Mouse (Mus musculus): ENCODE results near the gene Apof. TPM values are rescaled to one million over a fixed set of nuclear protein-coding genes. Genes with fewer than 3 reads are reported as not detected.
"Not testable (repeated sequence)": the region's sequence is repeated elsewhere in the genome, so short reads cannot be mapped to it uniquely, and the experiment has no call there.

Gene Apof
- polyA plus RNA-seq, 1 experiment = 0.75 TPM

DNA sequence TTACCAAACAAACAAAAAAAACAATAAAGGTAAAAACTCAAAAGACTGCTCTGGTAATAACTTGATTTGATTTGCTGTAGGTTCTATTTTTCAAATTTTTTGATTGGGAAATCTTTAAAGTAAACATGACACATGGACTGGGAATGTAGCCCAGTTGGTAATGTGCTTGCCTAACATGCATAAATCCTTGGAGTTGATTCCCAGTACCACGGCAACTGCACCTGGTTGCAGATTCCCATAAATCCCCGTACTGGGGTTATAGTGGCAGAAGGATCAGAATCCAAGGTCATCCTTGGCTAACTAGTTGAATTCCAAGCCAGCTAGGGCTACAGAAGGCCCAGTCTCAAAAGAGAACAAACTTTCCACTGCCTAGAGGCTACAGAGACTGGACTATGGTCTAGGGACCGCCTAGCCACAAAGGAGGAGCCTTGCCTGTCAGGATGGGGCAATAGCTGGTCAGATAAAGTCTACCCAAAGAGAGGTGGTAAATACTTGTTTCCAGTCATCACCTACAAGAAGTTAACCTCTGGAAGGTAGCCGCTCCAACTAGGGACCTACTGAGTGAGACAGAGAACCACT, 14.7 kb upstream of the Apof start, which contains the start of gene Apon:
Gene Apon (plus strand): TSS at position 420 of the 579 bp plus-strand sequence.
- Histone ChIP-seq H3K4me3 (replicated peaks; ENCODE audit: extremely low read depth, low read depth, low read length) (no peak within 1 kb of the TSS), H3K4me1 (ENCODE audit: control insufficient read depth, insufficient read depth, low read length) (no peaks in the 10 kb centered on the region)
- WGBS = 67% methylated on average over 4 of the region's 4 CpGs
- DNase-seq = no peak
- TF ChIP-seq CTCF (IDR thresholded peaks at IDR 0.05; ENCODE audit: insufficient read depth, low read length) (no peak), POLR2A (IDR thresholded peaks at IDR 0.05; ENCODE audit: borderline replicate concordance, extremely low read depth, low read depth, low read length) (no peak)

GRCm38 (mm10) chr10:128255925-128256324, 12.5 kb upstream of the Apof start:
- TF ChIP-seq POLR2A (IDR thresholded peaks at IDR 0.05; ENCODE audit: borderline replicate concordance, extremely low read depth, low read depth, low read length) (no peak), CTCF (IDR thresholded peaks at IDR 0.05; ENCODE audit: insufficient read depth, low read length) (no peak)
- 80% methylated on average over 8 of the region's 8 CpGs for WGBS
- DNase-seq = no peak
- Histone ChIP-seq H3K4me1 (ENCODE audit: control insufficient read depth, insufficient read depth, low read length) (no peaks in the 10 kb centered on the region), H3K4me3 (replicated peaks; ENCODE audit: extremely low read depth, low read depth, low read length) (no peak overlapping the region)

- 74% methylated on average over 8 of the region's 8 CpGs for WGBS
- Histone ChIP-seq H3K4me3 (replicated peaks; ENCODE audit: extremely low read depth, low read depth, low read length) (no peak overlapping the region), H3K4me1 (ENCODE audit: control insufficient read depth, insufficient read depth, low read length) (no peaks in the 10 kb centered on the region)
- TF ChIP-seq CTCF (IDR thresholded peaks at IDR 0.05; ENCODE audit: insufficient read depth, low read length) = no peak
- no peak for TF ChIP-seq POLR2A (IDR thresholded peaks at IDR 0.05; ENCODE audit: borderline replicate concordance, extremely low read depth, low read depth, low read length)
- DNase-seq = no peak
Observed at GRCm38 (mm10) chr10:128256328-128256727, 12.1 kb upstream of the Apof start.

DNA sequence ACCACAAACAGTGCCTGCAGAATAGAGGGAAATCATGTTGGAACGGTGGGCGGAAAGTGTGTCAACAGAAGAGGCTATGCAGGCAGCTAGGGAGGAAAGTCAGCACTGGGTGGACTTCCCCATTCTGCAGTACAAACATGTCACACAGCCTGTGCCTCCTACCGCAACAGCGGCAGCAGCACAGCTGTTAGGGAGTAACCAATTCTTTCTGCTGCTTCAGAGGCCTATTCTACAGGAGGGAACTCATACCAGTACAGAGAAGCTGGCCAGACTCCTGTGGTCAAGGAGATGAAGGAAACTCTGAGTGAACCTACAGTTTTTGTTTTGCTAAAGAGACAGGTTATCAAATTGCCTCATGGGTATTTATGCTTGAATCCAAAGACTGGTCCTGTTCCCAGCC, 9.5 kb upstream of the Apof start:
- TF ChIP-seq CTCF (IDR thresholded peaks at IDR 0.05; ENCODE audit: insufficient read depth, low read length) = no peak
- no peak for TF ChIP-seq POLR2A (IDR thresholded peaks at IDR 0.05; ENCODE audit: borderline replicate concordance, extremely low read depth, low read depth, low read length)
- H3K4me1 ChIP-seq (ENCODE audit: control insufficient read depth, insufficient read depth, low read length) = no peaks in the 10 kb centered on the region
- WGBS = 56% methylated on average over 4 of the region's 4 CpGs
- no peak for DNase-seq
- no peak overlapping the region for H3K4me3 ChIP-seq (replicated peaks; ENCODE audit: extremely low read depth, low read depth, low read length)

DNA sequence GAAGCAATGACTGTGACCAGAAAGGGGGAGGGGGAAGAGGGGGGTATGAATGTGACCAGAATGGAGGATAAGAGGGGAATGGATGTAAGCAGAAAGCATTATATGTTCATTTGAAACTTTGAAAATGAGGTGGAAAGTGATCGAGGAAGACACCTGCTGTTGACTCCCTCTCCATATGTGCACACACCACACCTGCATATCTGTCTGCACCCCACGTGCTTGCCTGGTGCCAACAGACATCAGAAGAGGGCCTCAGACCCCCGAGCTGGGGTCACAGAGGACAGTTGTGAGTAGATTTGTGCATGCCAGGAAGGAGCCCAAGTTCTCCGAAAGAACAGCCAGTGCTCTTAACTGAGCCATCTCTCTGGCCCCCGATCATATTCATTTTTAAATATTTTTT, 8.5 kb upstream of the Apof start:
- 88% methylated on average over 5 of the region's 5 CpGs for WGBS
- DNase-seq = no peak
- H3K4me3 ChIP-seq (replicated peaks; ENCODE audit: extremely low read depth, low read depth, low read length) = no peak overlapping the region
- TF ChIP-seq CTCF (IDR thresholded peaks at IDR 0.05; ENCODE audit: insufficient read depth, low read length) (no peak), POLR2A (IDR thresholded peaks at IDR 0.05; ENCODE audit: borderline replicate concordance, extremely low read depth, low read depth, low read length) (no peak)
- H3K4me1 ChIP-seq (ENCODE audit: control insufficient read depth, insufficient read depth, low read length) = no peaks in the 10 kb centered on the region

DNA sequence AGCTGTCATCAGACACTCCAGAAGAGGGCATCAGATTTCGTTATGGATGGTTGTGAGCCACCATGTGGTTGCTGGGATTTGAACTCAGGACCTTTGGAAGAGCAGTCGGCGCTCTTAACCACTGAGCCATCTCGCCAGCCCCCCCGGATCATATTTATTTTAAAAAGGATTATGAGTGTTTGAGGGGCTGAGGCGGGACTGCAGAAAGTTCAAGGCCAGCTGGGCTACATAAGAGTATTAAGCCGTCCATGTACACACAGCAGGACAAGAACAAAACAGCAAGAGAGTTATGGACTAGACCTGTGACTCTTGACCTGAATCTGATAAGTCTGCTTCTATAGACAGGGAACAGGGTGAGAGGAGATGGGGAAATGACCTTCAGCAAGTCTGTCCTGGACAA, 8.1 kb upstream of the Apof start:
- DNase-seq = not testable (repeated sequence)
- WGBS = 81% methylated on average over 7 of the region's 7 CpGs

GRCm38 (mm10) chr10:128262300-128262699, 6.2 kb upstream of the Apof start:
- no peak for DNase-seq
- Histone ChIP-seq H3K4me3 (replicated peaks; ENCODE audit: extremely low read depth, low read depth, low read length) (no peak overlapping the region), H3K4me1 (ENCODE audit: control insufficient read depth, insufficient read depth, low read length) (no peaks in the 10 kb centered on the region)
- TF ChIP-seq CTCF (IDR thresholded peaks at IDR 0.05; ENCODE audit: insufficient read depth, low read length) = no peak
- TF ChIP-seq POLR2A (IDR thresholded peaks at IDR 0.05; ENCODE audit: borderline replicate concordance, extremely low read depth, low read depth, low read length) = no peak
- 68% methylated on average over 22 of the region's 22 CpGs for WGBS

More for the DNA sequence above, 8.1 kb upstream of the Apof start:
- not testable (repeated sequence) for H3K4me1 ChIP-seq (ENCODE audit: control insufficient read depth, insufficient read depth, low read length); H3K4me3 ChIP-seq (replicated peaks; ENCODE audit: extremely low read depth, low read depth, low read length)

DNA sequence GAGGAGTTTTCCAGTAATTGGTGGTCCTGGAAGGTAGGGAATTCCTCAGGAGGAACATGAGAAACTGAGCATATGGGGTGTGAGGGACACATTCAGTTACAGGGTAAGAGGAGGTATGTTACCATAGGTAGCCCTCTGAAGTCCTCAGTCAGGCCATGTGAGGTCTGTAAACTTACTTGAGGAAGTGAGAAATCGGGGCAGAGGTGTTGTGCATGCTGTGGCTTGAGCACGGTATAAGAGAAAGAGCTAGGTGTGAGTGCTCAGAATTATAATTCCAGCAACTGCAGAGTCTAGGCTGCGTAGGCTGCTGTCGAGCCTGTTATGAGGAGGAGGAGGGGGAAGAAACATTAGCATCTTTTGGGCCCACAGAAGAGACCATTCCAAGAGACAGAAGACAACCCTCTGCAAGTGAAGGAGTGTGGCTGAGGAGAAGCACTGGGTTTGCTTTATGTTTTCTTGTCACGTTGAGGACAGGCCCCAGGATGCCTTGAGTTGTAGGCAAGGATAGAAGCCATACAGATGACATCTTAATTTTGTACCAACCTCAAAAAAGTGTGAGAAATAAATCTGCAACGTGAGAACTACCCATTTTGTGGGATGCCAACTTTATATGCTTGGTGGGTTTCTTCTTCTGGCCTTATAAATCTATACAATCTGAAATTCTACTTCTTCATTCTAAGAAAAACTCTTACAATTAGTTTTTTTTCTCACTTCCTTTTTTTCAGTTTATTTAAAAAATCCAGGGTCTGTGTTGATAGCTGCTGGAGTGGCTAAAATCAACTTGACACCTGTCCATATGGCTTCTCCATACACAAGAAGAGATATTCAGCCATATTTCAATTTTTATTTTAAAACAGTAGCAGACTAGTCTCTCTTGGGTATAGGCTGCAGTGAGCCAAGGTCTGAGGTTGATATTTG, 4.8 kb upstream of the Apof start:
- TF ChIP-seq POLR2A (IDR thresholded peaks at IDR 0.05; ENCODE audit: borderline replicate concordance, extremely low read depth, low read depth, low read length) = no peak
- no peak for TF ChIP-seq CTCF (IDR thresholded peaks at IDR 0.05; ENCODE audit: insufficient read depth, low read length)
- DNase-seq = no peak
- no peaks in the 10 kb centered on the region for H3K4me1 ChIP-seq (ENCODE audit: control insufficient read depth, insufficient read depth, low read length)
- no peak overlapping the region for H3K4me3 ChIP-seq (replicated peaks; ENCODE audit: extremely low read depth, low read depth, low read length)
- 75% methylated on average over 6 of the region's 6 CpGs for WGBS

DNA sequence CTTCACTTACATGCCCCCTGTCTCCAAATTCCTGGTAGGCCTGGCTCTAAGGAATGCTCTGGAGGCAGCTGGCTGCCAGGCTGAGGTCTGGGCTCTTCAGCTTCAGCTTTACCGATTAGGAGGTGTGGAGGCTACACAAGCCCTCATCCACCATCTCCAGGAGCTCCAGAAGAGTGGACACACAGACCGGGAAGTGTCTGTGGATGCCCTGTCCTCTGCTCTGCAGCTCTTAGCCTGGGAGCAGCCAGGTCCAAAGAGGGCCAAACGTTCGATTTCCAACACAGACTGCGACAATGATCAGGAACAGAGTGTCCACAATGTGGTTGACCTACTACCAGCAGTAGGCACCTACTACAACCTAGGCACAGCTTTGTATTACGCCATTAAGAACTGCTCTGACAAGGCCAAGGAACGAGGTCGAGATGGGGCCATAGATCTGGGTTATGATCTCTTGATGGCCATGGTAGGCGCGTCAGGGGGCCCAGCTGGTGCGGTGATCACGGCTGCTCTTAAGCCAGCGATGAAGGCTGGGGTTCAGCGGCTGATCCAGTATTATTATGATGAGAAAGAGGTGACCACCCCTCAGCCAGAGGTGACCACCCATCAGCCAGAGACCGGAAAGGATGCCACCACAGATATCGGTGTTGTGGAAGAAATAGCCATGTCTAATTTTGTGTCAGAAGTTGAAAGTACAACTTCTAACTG, 887 bp downstream of the Apof start:
- no peak for TF ChIP-seq CTCF (IDR thresholded peaks at IDR 0.05; ENCODE audit: insufficient read depth, low read length)
- H3K4me3 ChIP-seq (replicated peaks; ENCODE audit: extremely low read depth, low read depth, low read length) = no peak overlapping the region
- no peaks in the 10 kb centered on the region; the same call in 1 of the 2 replicates for H3K4me1 ChIP-seq (ENCODE audit: control insufficient read depth, insufficient read depth, low read length)
- no peak for DNase-seq
- 86% methylated on average over 16 of the region's 16 CpGs for WGBS

Data from lung, adult 2 months (tissue).